Comparison of ENCODE assay signal across 9 mouse cellular contexts in genomic region chr17:24173423-24173822, GRCm38 (mm10). TPM values are rescaled to one million over a fixed set of nuclear protein-coding genes. Genes with fewer than 3 reads are reported as not detected.
DNase-seq lines count a peak whose midpoint lies in the region; ATAC-seq lines count a peak whose summit lies in the region.
"Had no signal": no experiment of that assay in that cellular context is flagged by ENCODE, and none has a peak within 500 bp of the region (broad histone marks: within the 10 kb centered on the region; RNA-seq: fewer than 3 reads in every experiment).

No protein-coding gene starts in this region.

- WGBS in heart, embryonic 12.5 days, result 2% methylated on average over 3 of the region's 3 CpGs

- no peak overlapping the region for H3K4me2 ChIP-seq in heart, embryonic 12.5 days
- H3K4me2 ChIP-seq: limb, embryonic 12.5 days had no signal

- H3K27ac ChIP-seq in heart, embryonic 12.5 days (ENCODE audit: poor library complexity, severe bottlenecking), result no peak overlapping the region
- H3K27ac ChIP-seq: limb, embryonic 12.5 days had no signal

- no peaks in the 10 kb centered on the region for H3K9me3 ChIP-seq in heart, embryonic 12.5 days (replicated peaks)
- H3K9me3 ChIP-seq: limb, embryonic 12.5 days had no signal

- no peak for ATAC-seq in heart, embryonic 12.5 days (ENCODE audit: insufficient number of reproducible peaks, low FRiP score)
- peak; percentile 54; the same call in 1 of the 2 replicates for ATAC-seq in erythroid progenitor cell, adult 5-6 weeks (replicated peaks; ENCODE audit: low FRiP score, poor library complexity, severe bottlenecking)

- no peaks in the 10 kb centered on the region for H3K36me3 ChIP-seq in heart, embryonic 12.5 days
- H3K36me3 ChIP-seq: limb, embryonic 12.5 days had no signal

- no peaks in the 10 kb centered on the region for H3K27me3 ChIP-seq in heart, embryonic 12.5 days (replicated peaks)
- H3K27me3 ChIP-seq: limb, embryonic 12.5 days had no signal

- H3K9ac ChIP-seq in heart, embryonic 12.5 days, result no peak overlapping the region
- H3K9ac ChIP-seq: limb, embryonic 12.5 days had no signal

- peaks cover 9% of the 10 kb centered on the region for H3K4me1 ChIP-seq in heart, embryonic 12.5 days (replicated peaks)

- no peak overlapping the region for H3K4me3 ChIP-seq in heart, embryonic 12.5 days
- H3K4me3 ChIP-seq: limb, embryonic 12.5 days had no signal

- peak; percentile 56 to 82 for DNase-seq in heart, adult 18-20 months
- DNase-seq in CD4-positive helper T cell, adult 2 months (ENCODE audit: low read depth, low spot score), result peak; percentile 76
- peak; percentile 88 for DNase-seq in brain, adult 2 months (ENCODE audit: low read depth, low spot score)
- peak; percentile 79 for DNase-seq in layer of hippocampus, adult 11-12 months (ENCODE audit: low spot score)
- DNase-seq in lung, postnatal 36 days, result peak; percentile 87
- peak; percentile 45 to 72 for DNase-seq in spleen, postnatal 14 days (ENCODE audit: low spot score in 2 of 2)

RNA-seq across cellular contexts. Expression of gene Atp6v0c, which starts 3.9 kb away (rescaled TPM):
- total RNA-seq in heart, adult 18-20 months (2021), result 100 to 1,000 TPM; 241 to 255 TPM
- 534 and 535 TPM in 2 replicates for polyA plus RNA-seq in heart, embryonic 12.5 days (2016; fragmentation: Nextera tagmentation; extraction: Ambion mirVana)
- total RNA-seq in erythroid progenitor cell, adult 5-6 weeks (2015; ENCODE audit: low replicate concordance), result 231 and 265 TPM in 2 replicates
- total RNA-seq in erythroid progenitor cell, adult 5-6 weeks (2017; ENCODE audit: low replicate concordance), result 83.8 and 103 TPM in 2 replicates

RNA-seq across cellular contexts. Expression of gene Amdhd2, which starts 9.9 kb away (rescaled TPM):
- 10 to 100 TPM in 1 of 2 experiments, 1 to 10 TPM in 1; 8.3 to 13.5 TPM for total RNA-seq in heart, adult 18-20 months (2021)
- 28.1 and 28.8 TPM in 2 replicates for polyA plus RNA-seq in heart, embryonic 12.5 days (2016; fragmentation: Nextera tagmentation; extraction: Ambion mirVana)
- total RNA-seq in erythroid progenitor cell, adult 5-6 weeks (2015; ENCODE audit: low replicate concordance), result 10.5 and 20.5 TPM in 2 replicates
- total RNA-seq in erythroid progenitor cell, adult 5-6 weeks (2017; ENCODE audit: low replicate concordance), result 9.8 and 10.7 TPM in 2 replicates

RNA-seq across cellular contexts. Expression of gene Pdpk1, which starts 22.7 kb away (rescaled TPM):
- 10 to 100 TPM; 39.7 to 41.1 TPM for total RNA-seq in heart, adult 18-20 months (2021)
- polyA plus RNA-seq in heart, embryonic 12.5 days (2016; fragmentation: Nextera tagmentation; extraction: Ambion mirVana), result 46.9 and 48.6 TPM in 2 replicates
- total RNA-seq in erythroid progenitor cell, adult 5-6 weeks (2015; ENCODE audit: low replicate concordance), result 83.6 and 88.0 TPM in 2 replicates
- 74.5 and 76.8 TPM in 2 replicates for total RNA-seq in erythroid progenitor cell, adult 5-6 weeks (2017; ENCODE audit: low replicate concordance)

RNA-seq across cellular contexts. Expression of gene Tbc1d24, which starts 31.9 kb away (rescaled TPM):
- 10 to 100 TPM; 12.3 to 14.4 TPM for total RNA-seq in heart, adult 18-20 months (2021)
- polyA plus RNA-seq in heart, embryonic 12.5 days (2016; fragmentation: Nextera tagmentation; extraction: Ambion mirVana), result 5.1 and 5.3 TPM in 2 replicates
- 3.4 and 5.8 TPM in 2 replicates for total RNA-seq in erythroid progenitor cell, adult 5-6 weeks (2015; ENCODE audit: low replicate concordance)
- 2.6 and 2.7 TPM in 2 replicates for total RNA-seq in erythroid progenitor cell, adult 5-6 weeks (2017; ENCODE audit: low replicate concordance)

RNA-seq across cellular contexts. Expression of gene Ntn3, which starts 35.9 kb away (rescaled TPM):
- under 1 TPM; 0.67 to 0.72 TPM for total RNA-seq in heart, adult 18-20 months (2021)
- 2.0 and 2.6 TPM in 2 replicates for polyA plus RNA-seq in heart, embryonic 12.5 days (2016; fragmentation: Nextera tagmentation; extraction: Ambion mirVana)
- not detected in 2 replicates for total RNA-seq in erythroid progenitor cell, adult 5-6 weeks (2015; ENCODE audit: low replicate concordance)
- total RNA-seq in erythroid progenitor cell, adult 5-6 weeks (2017; ENCODE audit: low replicate concordance), result not detected in 2 replicates
